Mouse (Mus musculus) liver, embryonic 14.5 days (tissue): ENCODE measurements around the gene Cldn10.

Experiments used
- CTCF ChIP-seq: IDR thresholded peaks from 2 replicates; pipeline ENCODE4 v1.5.1; 2016; ENCODE audit warnings: antibody characterized with exemption, low read depth, control low read depth
- EP300 ChIP-seq: IDR thresholded peaks from 2 replicates; pipeline ENCODE4 v1.6.1; 2016; ENCODE audit warnings: antibody characterized with exemption, low read depth

- no peak for TF ChIP-seq CTCF
- TF ChIP-seq EP300: peak; percentile 46; the same call in 1 of the 2 replicates
These were observed 82.0 kb downstream of the Cldn10 start for GRCm38 (mm10) chr14:118869712-118870111.
